Mouse (Mus musculus): ENCODE results near the gene Enpp5. TPM values are rescaled to one million over a fixed set of nuclear protein-coding genes. Genes with fewer than 3 reads are reported as not detected.
A peak's percentile ranks its signal among the peaks of the same experiment; 100 is the strongest.

Gene Enpp5
- polyA plus RNA-seq, 1 experiment from 2014 or later, result 52.4 TPM

DNA sequence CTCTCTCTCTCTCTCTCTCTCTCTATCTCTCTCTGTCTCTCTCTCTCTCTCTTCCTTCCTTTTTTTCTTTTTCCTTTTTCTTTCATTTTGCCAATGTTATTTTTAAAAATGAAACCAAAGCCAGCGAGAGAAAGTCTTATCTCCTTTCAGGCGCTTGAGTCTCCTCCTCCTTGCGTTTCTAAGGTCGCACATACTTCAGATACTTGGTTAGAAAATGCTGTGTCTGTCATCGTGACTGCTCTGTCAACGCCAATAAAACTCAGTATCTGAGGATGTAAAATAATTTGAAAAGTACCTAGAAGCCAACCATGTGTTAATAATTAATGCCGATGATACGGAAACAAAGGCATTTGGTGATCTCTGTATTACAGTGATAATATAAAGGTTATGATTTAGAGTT, 57.4 kb downstream of the Enpp5 start:
- H3K27ac ChIP-seq (ENCODE audit: low read length), result peak overlapping the region; percentile 73
- no peak overlapping the region for H3K4me2 ChIP-seq (ENCODE audit: low read depth, low read length)
- no peaks in the 10 kb centered on the region for H3K27me3 ChIP-seq (replicated peaks; ENCODE audit: control insufficient read depth, insufficient read depth, low read length)
- no peak overlapping the region for H3K9ac ChIP-seq (ENCODE audit: low read depth, low read length)
- no peaks in the 10 kb centered on the region for H3K9me3 ChIP-seq (ENCODE audit: control insufficient read depth, low read length)
- H3K4me3 ChIP-seq (ENCODE audit: low read length), result peak overlapping the region; percentile 45
- ATAC-seq, result peak; percentile 57
- no peaks in the 10 kb centered on the region for H3K36me3 ChIP-seq (ENCODE audit: control insufficient read depth, insufficient read depth, low read length)
- 0 out of 2 replicates have a peak, but pooled peaks cover 3% of the 10 kb centered on the region for H3K4me1 ChIP-seq (ENCODE audit: control insufficient read depth, insufficient read depth, low read length)
- 52% methylated on average over 8 of the region's 8 CpGs for WGBS

Other genes starting within 250 kb of the Enpp5 start
- gene Enpp4, start 27.0 kb downstream of the Enpp5 start, polyA plus RNA-seq (2015; fragmentation: Nextera tagmentation; extraction: Ambion mirVana), result 4.4 and 4.9 TPM in 2 replicates
- gene Clic5, start 109.8 kb downstream of the Enpp5 start, polyA plus RNA-seq (2015; fragmentation: Nextera tagmentation; extraction: Ambion mirVana), result 25.9 and 31.2 TPM in 2 replicates

Data from intestine, embryonic 16.5 days (tissue).